Mouse (Mus musculus): ENCODE results near the gene Kifc5b.

DNA sequence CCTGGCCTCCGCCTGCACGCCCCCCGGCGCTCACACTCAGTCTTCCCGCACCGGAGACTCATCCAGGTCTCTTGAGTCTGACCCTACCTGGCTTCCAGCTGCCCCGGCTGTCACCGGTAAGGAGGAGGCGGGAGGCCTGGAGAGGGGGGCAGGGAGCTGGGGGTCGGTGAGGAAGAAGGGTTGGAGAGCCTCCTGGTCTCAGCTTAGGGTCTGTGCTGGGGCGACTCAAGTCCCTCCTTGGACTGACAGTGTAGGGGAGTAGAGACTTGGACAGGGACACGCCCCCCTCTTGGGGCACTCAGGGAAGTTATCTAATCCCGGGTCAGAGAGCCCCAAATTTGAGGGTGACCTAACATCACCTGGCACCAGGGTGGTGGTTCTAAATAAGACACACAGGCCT lies 16.5 kb downstream of the Kifc5b start:
- TF ChIP-seq CTCF (conservative IDR thresholded peaks at IDR 0.05; ENCODE audit: low read length), result no peak
- TF ChIP-seq NANOG (IDR thresholded peaks at IDR 0.05; ENCODE audit: borderline replicate concordance, low read length), result no peak
- TF ChIP-seq POU5F1 (IDR thresholded peaks at IDR 0.05; ENCODE audit: borderline replicate concordance, low read length), result no peak
